Mouse (Mus musculus) embryonic facial prominence, embryonic 10.5 days (tissue): Measurements from ENCODE around the gene Actl6a. TPM values are rescaled to one million over a fixed set of nuclear protein-coding genes. Genes with fewer than 3 reads are reported as not detected.
"Not testable (repeated sequence)": the region's sequence is repeated elsewhere in the genome, so short reads cannot be mapped to it uniquely, and the experiment has no call there.

ENCODE experiments used
- DNase-seq: peaks from one replicate; pipeline ENCODE4 v3.0.0-alpha.2; 2017; ENCODE audit warnings: low spot score
- H3K27ac ChIP-seq: fragments of 300-500 bp; sonication (generic); replicated peaks from 2 replicates; pipeline ENCODE4 v1.5.1; 2016; ENCODE audit warnings: mild to moderate bottlenecking
- H3K27me3 ChIP-seq: fragments of 300-500 bp; sonication (generic); replicated peaks from 2 replicates; pipeline ENCODE4 v1.6.1; 2016; ENCODE audit warnings: low read depth, mild to moderate bottlenecking; ENCODE audit not compliant: poor library complexity, severe bottlenecking
- H3K36me3 ChIP-seq: fragments of 300-500 bp; sonication (generic); replicated peaks from 2 replicates; pipeline ENCODE4 v1.6.1; 2016; ENCODE audit warnings: mild to moderate bottlenecking, moderate library complexity
- H3K4me1 ChIP-seq: fragments of 300-500 bp; sonication (generic); 2 replicates; pipeline ENCODE4 v1.6.1; 2016
- H3K4me3 ChIP-seq: fragments of 300-500 bp; sonication (generic); 2 replicates; pipeline ENCODE4 v1.5.1; 2016; ENCODE audit warnings: mild to moderate bottlenecking, moderate library complexity
- H3K9me3 ChIP-seq: fragments of 300-500 bp; sonication (generic); 2 replicates; pipeline ENCODE4 v1.6.1; 2016; ENCODE audit warnings: mild to moderate bottlenecking
- WGBS: fragments of 180-500 bp; shearing (Covaris S2); methylation state at CpG from one replicate; pipeline ENCODE4 v1.1.7; 2016; 5-methylcytosine and 5-hydroxymethylcytosine counted together
- polyA plus RNA-seq: library from polyadenylated mRNA; unstranded; fragments of >200 nt; fragmentation: Nextera tagmentation; extraction: Ambion mirVana; gene quantifications from 2 replicates; pipeline ENCODE4 v1.2.1, GENCODE M21; 2016

Actl6a gene
- 274 and 289 TPM in 2 replicates for polyA plus RNA-seq

- H3K36me3 ChIP-seq, DNase-seq: not testable (repeated sequence)
- 83% methylated on average over 9 of the region's 9 CpGs for WGBS
These were observed at the start of gene Actl6a for GRCm38 (mm10) chr3:32705647-32706348. Gene Actl6a, plus strand, starts transcription at chr3:32706298.

DNA sequence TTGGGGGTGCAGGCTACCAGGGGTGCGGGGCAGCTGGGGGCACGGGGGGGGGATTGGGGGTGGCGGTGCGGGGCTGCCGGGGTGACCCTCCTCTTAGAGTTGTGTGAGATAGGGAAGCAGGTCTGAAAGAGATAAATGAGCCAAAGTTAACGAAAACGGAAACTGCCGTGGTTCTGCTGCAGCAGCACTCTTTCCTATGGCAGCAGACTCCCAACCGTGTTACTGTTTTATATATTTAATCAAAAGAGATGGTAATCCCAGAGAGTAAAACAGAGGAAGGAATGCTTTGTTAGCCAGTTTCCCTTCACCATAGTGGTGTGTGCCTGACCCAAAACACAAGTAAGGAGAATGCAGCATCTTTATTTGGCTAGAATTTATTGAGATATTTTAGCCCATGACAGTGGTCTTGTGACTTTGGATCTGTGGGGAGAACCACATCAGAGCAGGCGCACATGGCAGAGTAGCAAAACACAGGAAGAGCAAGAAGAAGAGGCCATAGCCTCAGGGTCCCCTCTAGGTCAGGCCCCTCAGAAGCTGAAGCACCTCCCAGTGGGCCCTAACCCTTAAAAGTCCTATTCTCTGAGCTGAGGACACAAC, 49.6 kb upstream of the Actl6a start:
- no peaks in the 10 kb centered on the region for H3K36me3 ChIP-seq
- DNase-seq: no peak
- H3K9me3 ChIP-seq: no peaks in the 10 kb centered on the region; the same call in 1 of the 2 replicates
- H3K27ac ChIP-seq: no peak overlapping the region
- WGBS: 85% methylated on average over 10 of the region's 10 CpGs
- H3K4me3 ChIP-seq: no peak overlapping the region
- no peaks in the 10 kb centered on the region for H3K27me3 ChIP-seq
- H3K4me1 ChIP-seq: peaks cover 14% of the 10 kb centered on the region

More at GRCm38 (mm10) chr3:32705647-32706348, at the start of gene Actl6a:
- peaks cover 12% of the 10 kb centered on the region for H3K4me1 ChIP-seq
- H3K27ac ChIP-seq, H3K27me3 ChIP-seq, H3K4me3 ChIP-seq, H3K9me3 ChIP-seq: not testable (repeated sequence)

GRCm38 (mm10) chr3:32658401-32658800, 47.7 kb upstream of the Actl6a start:
- Histone ChIP-seq H3K27ac (no peak overlapping the region), H3K9me3 (no peaks in the 10 kb centered on the region), H3K4me3 (no peak overlapping the region), H3K27me3 (no peaks in the 10 kb centered on the region), H3K4me1 (peaks cover 14% of the 10 kb centered on the region), H3K36me3 (no peaks in the 10 kb centered on the region)
- 82% methylated on average over 7 of the region's 7 CpGs for WGBS
- no peak for DNase-seq

- no peak for DNase-seq
- H3K9me3 ChIP-seq: no peaks in the 10 kb centered on the region
- H3K27me3 ChIP-seq: no peaks in the 10 kb centered on the region
- no peaks in the 10 kb centered on the region for H3K36me3 ChIP-seq
- no peak overlapping the region for H3K27ac ChIP-seq
- WGBS: 75% methylated on average over 16 of the region's 16 CpGs
- H3K4me3 ChIP-seq: no peak overlapping the region
- peaks cover 14% of the 10 kb centered on the region for H3K4me1 ChIP-seq
These were observed 47.3 kb upstream of the Actl6a start for GRCm38 (mm10) chr3:32658821-32659220.

- no peaks in the 10 kb centered on the region for H3K27me3 ChIP-seq
- no peak overlapping the region for H3K27ac ChIP-seq
- DNase-seq: no peak
- H3K36me3 ChIP-seq: no peaks in the 10 kb centered on the region
- no peaks in the 10 kb centered on the region for H3K9me3 ChIP-seq
- H3K4me1 ChIP-seq: peaks cover 14% of the 10 kb centered on the region
- no peak overlapping the region for H3K4me3 ChIP-seq
- 91% methylated on average over 2 of the region's 2 CpGs for WGBS
These were observed 46.6 kb upstream of the Actl6a start for GRCm38 (mm10) chr3:32659506-32659905.

- H3K36me3 ChIP-seq: no peaks in the 10 kb centered on the region
- H3K27ac ChIP-seq: no peak overlapping the region
- no peaks in the 10 kb centered on the region for H3K9me3 ChIP-seq
- H3K4me1 ChIP-seq: peaks cover 14% of the 10 kb centered on the region
- no peaks in the 10 kb centered on the region for H3K27me3 ChIP-seq
- DNase-seq: no peak
- no peak overlapping the region for H3K4me3 ChIP-seq
- WGBS: 50% methylated on average over 8 of the region's 8 CpGs
These were observed 45.8 kb upstream of the Actl6a start for GRCm38 (mm10) chr3:32660276-32660675.

GRCm38 (mm10) chr3:32660831-32661555, 45.1 kb upstream of the Actl6a start:
- Histone ChIP-seq H3K27me3 (no peaks in the 10 kb centered on the region), H3K36me3 (no peaks in the 10 kb centered on the region), H3K4me1 (peaks cover 14% of the 10 kb centered on the region), H3K4me3 (no peak overlapping the region), H3K27ac (no peak overlapping the region), H3K9me3 (no peaks in the 10 kb centered on the region)
- DNase-seq: no peak
- WGBS: 67% methylated on average over 8 of the region's 8 CpGs

DNA sequence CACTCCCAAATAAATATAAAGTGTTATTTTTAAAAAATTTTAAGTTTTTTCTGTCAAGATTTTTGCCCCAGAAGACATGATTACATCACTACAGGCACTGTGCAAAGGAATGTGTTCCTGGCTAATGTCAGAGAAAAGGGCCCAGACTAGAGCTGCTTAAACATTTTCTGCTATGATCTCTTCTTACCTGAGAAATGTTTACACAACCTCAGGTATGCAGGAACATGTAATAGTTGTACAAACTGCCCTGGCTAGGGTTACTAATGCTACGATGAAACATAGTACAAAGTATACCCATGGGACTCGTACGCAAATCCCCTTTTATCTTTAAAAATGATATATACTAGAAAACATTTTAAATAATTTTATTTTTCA, 44.6 kb upstream of the Actl6a start:
- H3K4me3 ChIP-seq: no peak overlapping the region
- H3K27me3 ChIP-seq: no peaks in the 10 kb centered on the region
- no peaks in the 10 kb centered on the region for H3K36me3 ChIP-seq
- 89% methylated on average over 3 of the region's 3 CpGs for WGBS
- H3K27ac ChIP-seq: no peak overlapping the region
- H3K4me1 ChIP-seq: peaks cover 14% of the 10 kb centered on the region
- no peaks in the 10 kb centered on the region for H3K9me3 ChIP-seq
- DNase-seq: no peak

- H3K4me1 ChIP-seq: no peaks in the 10 kb centered on the region
- H3K4me3 ChIP-seq: no peak overlapping the region
- H3K27ac ChIP-seq: no peak overlapping the region
- WGBS: 85% methylated on average over 9 of the region's 9 CpGs
- no peaks in the 10 kb centered on the region for H3K9me3 ChIP-seq
- no peak for DNase-seq
- no peaks in the 10 kb centered on the region for H3K36me3 ChIP-seq
- no peaks in the 10 kb centered on the region for H3K27me3 ChIP-seq
These were observed 37.7 kb upstream of the Actl6a start for GRCm38 (mm10) chr3:32668256-32668959.

DNA sequence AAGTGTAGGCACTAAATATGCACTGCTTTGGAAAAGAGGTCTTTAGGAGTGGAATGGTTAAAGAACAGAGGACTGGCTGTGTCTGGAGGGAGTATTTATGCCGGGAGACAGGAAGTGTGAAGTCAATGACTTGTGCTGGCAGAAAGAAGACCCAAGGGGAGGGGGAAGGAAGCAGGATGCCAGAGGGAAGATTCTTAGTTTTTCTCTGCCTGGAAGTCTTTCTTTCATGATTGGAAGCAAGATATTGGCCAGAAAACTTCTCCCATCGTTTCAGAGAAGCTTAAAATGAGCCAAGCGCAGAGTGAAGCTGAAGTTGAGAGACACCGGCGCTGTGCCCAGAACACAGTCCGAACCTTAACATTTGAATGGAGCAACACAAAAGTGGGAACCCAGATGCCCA, 36.9 kb upstream of the Actl6a start:
- H3K4me3 ChIP-seq: no peak overlapping the region
- no peaks in the 10 kb centered on the region for H3K4me1 ChIP-seq
- H3K27me3 ChIP-seq: no peaks in the 10 kb centered on the region
- no peaks in the 10 kb centered on the region for H3K9me3 ChIP-seq
- H3K36me3 ChIP-seq: no peaks in the 10 kb centered on the region
- 70% methylated on average over 6 of the region's 6 CpGs for WGBS
- H3K27ac ChIP-seq: no peak overlapping the region
- DNase-seq: no peak

GRCm38 (mm10) chr3:32670196-32670595, 35.9 kb upstream of the Actl6a start:
- H3K27ac ChIP-seq: no peak overlapping the region
- no peak overlapping the region for H3K4me3 ChIP-seq
- no peaks in the 10 kb centered on the region for H3K27me3 ChIP-seq
- WGBS: 93% methylated on average over 4 of the region's 4 CpGs
- H3K36me3 ChIP-seq: no peaks in the 10 kb centered on the region
- no peaks in the 10 kb centered on the region for H3K9me3 ChIP-seq
- DNase-seq: no peak
- no peaks in the 10 kb centered on the region for H3K4me1 ChIP-seq

- no peak overlapping the region for H3K27ac ChIP-seq
- no peaks in the 10 kb centered on the region for H3K9me3 ChIP-seq
- no peak overlapping the region for H3K4me3 ChIP-seq
- no peak for DNase-seq
- H3K4me1 ChIP-seq: no peaks in the 10 kb centered on the region
- H3K36me3 ChIP-seq: no peaks in the 10 kb centered on the region
- no peaks in the 10 kb centered on the region for H3K27me3 ChIP-seq
These were observed 32.9 kb upstream of the Actl6a start for GRCm38 (mm10) chr3:32673151-32673550.
